Mouse (Mus musculus) brain, adult 2 months (tissue): Measurements from ENCODE around the gene Abcd3.
A peak's percentile ranks its signal among the peaks of the same experiment; 100 is the strongest.
"Not testable (repeated sequence)": the region's sequence is repeated elsewhere in the genome, so short reads cannot be mapped to it uniquely, and the experiment has no call there.

Source experiments
- DNase-seq: peaks from one replicate; pipeline ENCODE4 v3.0.0; 2011; ENCODE audit warnings: low read depth, low spot score

Abcd3 gene

GRCm38 (mm10) chr3:121818736-121819396 is 3.8 kb upstream of the Abcd3 start:
- DNase-seq: no peak

GRCm38 (mm10) chr3:121815549-121816235 is 590 bp upstream of the Abcd3 start:
- peak; percentile 21 for DNase-seq

GRCm38 (mm10) chr3:121814413-121814864 is 663 bp downstream of the Abcd3 start:
- no peak for DNase-seq

- no peak for DNase-seq
These were observed 1.3 kb downstream of the Abcd3 start for GRCm38 (mm10) chr3:121813834-121814233.

DNA sequence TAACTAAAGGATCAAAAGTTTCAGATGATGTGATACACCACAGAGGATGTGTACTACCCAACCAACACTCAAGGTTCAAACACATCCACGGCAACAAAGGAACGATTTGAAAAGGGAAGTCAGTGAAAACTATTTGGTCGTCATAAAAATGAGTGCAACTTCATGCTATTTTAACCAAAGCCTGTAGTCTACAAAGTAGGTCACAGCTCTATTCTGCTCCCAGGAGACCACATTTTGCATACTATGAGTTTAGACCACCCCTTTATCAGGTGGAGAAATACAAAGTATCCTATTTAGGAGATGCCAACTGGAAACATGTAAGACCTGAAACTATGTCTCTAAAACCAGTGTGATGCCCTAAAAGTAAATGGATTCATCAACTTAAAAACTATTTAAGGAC is 6.9 kb downstream of the Abcd3 start:
- DNase-seq: no peak

GRCm38 (mm10) chr3:121794214-121794613 is 20.9 kb downstream of the Abcd3 start:
- DNase-seq: no peak

DNA sequence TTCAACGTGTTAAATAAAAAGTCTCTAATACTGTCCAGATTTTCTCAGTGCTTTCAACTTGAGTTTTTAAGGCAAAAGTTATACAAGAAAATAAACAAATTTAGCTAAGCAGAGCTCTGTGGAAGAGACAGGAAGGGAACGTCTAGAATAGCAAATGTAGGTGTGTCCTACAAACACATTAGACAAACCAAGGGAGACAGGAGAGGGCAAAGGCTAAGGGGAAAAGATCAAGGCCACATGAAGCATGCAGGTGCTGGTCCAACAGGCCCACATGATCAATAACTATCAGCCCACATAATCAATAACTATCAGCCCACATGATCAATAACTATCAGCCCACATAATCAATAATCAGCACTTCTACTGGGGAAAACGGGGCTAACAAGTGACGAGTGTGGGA is 22.9 kb downstream of the Abcd3 start:
- no peak for DNase-seq

DNA sequence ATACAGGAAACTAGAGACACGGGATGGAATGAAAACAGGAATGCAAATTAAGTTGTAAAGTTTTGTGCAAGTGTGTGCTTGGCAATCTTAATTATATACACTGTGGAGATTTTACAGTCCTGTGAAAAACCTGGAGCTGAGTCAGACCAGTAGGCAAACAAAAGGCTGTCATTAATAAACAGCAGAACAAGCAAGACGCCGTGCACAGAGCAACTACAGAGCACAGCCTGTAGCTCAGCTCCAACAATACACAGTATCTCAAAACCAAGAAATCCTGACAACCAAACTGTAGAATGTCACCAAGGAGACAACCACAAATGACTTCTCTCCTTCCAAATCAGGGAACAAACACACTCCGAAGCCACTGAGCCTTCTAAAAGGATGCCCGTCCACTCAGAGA is 24.7 kb downstream of the Abcd3 start:
- DNase-seq: peak; percentile 19

- no peak for DNase-seq
These were observed 25.3 kb downstream of the Abcd3 start for GRCm38 (mm10) chr3:121789790-121790189.

DNA sequence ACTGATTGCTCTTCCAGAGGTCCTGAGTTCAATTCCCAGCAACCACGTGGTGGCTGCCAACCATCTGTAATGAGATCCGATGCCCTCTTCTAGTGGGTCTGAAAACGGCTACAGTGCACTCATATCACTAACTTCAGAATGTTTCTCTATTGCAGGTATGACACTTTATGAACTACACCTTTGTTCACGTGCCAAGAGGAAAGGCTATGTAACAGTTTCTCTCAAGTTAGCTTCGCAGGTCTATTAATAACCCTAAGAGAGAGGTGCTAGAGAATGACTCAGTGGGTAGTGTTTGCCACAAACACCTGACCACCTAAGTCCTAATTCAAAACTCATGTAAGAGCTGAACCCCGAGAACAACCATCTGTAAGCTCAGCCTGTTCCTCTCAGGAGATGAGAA is 32.1 kb downstream of the Abcd3 start:
- no peak for DNase-seq

DNA sequence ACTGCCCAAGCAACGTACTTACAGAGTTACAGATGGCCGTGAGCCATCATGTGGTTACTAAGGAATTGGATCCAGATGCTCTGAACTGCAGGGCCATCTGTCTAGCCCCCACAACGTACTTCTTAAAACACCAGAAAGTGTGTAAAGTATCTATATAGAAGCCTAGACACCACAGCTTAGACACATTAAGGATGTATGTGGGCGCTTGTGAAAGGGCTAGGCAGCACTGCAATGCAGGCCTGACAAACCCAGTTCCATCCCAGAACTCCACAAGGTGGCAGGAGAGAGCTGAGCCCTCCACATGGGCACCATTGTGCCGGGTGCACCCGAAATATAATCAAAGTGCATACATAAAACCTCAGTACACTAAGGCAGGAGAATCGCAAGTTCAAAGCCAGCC is 37.2 kb downstream of the Abcd3 start:
- peak; percentile 88 for DNase-seq

- DNase-seq: not testable (repeated sequence)
These were observed 41.8 kb downstream of the Abcd3 start for GRCm38 (mm10) chr3:121773336-121773735.

DNA sequence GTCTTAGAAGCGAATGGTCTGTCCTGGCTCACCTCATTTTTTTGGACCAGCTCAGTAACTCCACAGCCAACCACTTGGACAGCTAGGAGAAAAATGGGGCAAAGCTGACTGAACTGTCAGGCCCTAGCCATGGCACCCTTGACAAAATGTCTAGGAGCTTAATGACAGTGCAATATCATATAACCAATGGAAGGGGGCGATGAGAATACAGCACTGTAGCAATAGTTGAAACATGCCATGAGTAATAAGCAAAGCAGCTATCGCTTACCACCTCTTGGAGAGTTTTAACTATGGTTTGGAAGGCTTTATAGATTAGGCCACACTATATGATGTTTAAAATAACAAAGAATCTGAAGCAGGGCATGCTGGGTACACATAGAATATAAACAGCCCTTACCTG is 46.3 kb downstream of the Abcd3 start:
- DNase-seq: no peak

DNA sequence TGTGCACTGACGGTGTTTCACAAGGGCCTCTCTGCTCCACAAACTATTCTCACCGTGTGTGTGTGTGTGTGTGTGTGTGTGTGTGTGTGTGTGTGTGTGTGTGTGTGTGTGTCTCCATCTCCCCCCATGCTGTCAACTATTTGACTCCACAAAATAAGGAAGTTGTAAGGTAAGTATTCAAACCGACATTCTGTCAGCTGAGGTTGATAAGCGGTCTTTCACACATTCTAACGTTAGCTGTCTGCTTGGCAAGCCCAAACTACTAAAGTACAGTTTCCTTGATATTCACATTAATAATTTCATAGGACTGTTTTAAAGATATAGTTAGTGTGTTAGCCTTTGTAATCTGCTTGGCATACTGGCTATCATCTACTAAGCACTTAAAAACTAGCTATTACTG is 48.3 kb downstream of the Abcd3 start:
- DNase-seq: no peak

DNA sequence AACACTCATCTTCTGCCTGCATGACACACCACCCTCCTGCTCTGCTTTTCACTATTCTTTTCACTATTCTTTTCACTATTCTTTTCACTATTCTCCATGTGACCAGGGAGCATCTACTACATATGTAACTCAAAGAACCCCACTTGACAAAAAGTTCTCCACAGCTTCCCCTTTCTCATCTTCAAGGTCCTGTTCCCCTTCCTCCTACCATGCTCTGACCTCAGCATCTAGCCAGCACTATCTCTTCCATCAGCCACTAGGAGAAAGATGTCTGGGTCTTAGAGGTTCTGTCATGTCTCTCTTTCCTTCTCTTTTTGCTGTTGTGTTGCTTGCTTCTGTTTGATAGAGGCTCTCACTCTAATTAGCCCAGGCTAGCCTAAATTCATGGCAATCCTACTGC is 49.1 kb downstream of the Abcd3 start:
- no peak for DNase-seq

DNA sequence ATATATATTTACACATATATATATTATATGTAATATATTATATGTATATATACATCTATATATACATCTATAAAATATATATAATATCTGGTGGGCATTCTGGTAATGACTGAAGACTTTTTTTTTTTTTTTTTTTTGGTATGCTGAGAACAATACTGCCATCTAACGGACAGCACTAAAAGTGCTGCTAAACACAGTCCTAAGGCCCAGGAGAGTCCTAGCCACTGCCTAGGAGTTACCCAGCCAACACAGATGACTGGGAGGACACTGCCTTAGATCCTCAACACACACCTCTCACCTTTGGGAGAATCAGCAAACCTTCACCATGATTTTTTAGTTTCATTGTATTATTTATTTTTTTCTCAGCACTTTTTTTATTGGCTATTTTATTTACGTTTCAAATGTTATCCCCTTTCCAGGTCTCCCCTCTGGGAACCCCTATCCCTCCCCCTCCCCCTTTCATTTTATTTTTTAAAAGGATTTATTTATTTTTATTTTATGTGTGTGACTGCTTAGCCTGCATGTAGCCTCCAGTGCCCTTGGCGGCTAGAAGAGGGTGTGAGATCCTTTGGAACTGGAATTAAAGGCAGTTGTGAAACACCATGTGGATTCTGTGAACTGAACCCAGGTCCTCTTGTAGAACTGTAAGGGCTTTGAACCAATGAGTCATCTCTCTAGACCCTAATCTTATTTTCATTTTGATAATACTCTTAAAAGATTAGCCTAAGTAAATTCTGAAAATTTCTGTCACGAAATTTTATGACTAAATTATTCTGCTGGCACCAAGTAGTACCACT is 52.8 kb downstream of the Abcd3 start:
- DNase-seq: peak; percentile 64

- DNase-seq: no peak
These were observed 56.7 kb downstream of the Abcd3 start for GRCm38 (mm10) chr3:121758373-121758772.

- DNase-seq: peak; percentile 19
These were observed 60.0 kb downstream of the Abcd3 start for GRCm38 (mm10) chr3:121755152-121755551.

DNA sequence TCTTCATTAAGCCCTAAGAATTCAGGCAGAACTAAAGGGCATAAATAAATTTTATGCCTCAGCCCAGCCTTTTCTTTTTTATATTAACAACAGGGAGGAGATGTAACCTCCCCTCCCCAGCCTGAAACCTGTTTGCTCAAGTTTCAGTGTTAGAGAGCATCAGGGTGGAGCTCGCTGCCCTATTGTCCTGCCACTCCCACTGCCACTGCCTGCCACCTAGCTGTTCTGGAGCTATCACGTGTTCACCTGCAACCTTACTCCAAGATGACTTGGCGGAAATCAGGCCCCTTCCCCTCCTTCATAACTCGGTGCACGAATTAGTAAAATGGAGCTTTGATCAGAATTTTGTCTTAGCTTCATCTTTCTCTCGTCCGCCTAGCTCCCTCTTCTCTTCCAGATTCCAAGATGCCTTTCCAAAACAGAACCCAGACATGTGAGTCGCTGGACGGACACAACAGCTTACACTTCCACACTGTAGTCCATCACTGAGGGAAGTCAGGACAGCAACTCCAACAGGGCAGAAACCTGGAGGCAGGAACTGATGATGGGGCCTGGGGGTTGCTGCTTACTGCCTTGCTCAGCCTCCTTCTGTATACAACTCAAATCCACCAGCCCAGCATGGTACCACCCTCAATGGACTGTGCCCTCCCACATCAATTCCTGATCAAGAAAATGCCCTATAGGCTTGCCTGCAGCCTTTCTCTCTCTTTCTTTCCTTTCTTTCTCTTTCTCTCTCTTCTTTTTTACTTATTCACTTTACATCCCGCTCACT is 60.6 kb downstream of the Abcd3 start:
- DNase-seq: not testable (repeated sequence)

DNA sequence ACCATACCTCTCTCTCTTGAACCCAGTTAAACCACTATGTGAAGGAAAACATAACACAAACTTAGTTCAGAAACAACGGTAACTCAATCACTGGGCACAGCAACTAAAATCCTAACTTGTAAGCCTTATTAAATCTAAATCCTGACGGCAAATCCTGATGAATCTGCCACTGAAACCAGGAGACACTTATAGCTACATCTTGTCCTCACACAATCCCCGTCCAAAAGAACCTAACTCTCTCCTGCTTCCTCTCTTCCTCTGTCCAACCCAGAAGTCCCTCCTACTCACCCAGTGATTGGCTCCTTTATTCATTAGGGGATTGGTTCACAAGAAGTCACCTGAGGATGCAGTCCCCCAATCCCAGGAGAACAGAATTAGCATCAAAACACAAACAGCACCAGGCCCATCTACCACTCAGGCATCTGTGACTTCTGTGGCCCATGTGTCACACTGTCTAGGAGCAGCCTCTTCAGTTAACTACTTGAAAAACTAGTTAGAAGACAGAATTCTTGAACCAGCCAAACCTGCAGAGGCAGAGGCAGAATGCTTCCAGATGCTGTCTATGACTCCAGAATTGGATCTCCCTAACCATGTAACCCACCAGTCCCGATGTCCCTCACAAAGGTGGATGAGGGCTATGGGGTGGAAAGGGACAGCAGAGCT is 73.8 kb downstream of the Abcd3 start:
- DNase-seq: not testable (repeated sequence)
